Mouse (Mus musculus) midbrain, embryonic 13.5 days (tissue): Measurements from ENCODE around the gene Fam219b. TPM values are rescaled to one million over a fixed set of nuclear protein-coding genes. Genes with fewer than 3 reads are reported as not detected.

Experiments used
- ATAC-seq: fragments of 200-750 bp; cut with Nextera tagmentation; 2 replicates; pipeline ENCODE4 v1.8.0; 2017; ENCODE audit warnings: mild to moderate bottlenecking, moderate TSS enrichment, moderate library complexity
- H3K27ac ChIP-seq: fragments of 300-500 bp; sonication (generic); 2 replicates; pipeline ENCODE4 v1.5.1; 2015; ENCODE audit warnings: inconsistent platforms, mild to moderate bottlenecking, moderate library complexity
- H3K27me3 ChIP-seq: fragments of 300-500 bp; sonication (generic); 2 replicates; pipeline ENCODE4 v1.6.1; 2015; ENCODE audit warnings: mild to moderate bottlenecking, inconsistent platforms
- H3K36me3 ChIP-seq: fragments of 300-500 bp; sonication (generic); 2 replicates; pipeline ENCODE4 v1.6.1; 2015; ENCODE audit warnings: mild to moderate bottlenecking, inconsistent platforms
- H3K4me1 ChIP-seq: fragments of 300-500 bp; sonication (generic); replicated peaks from 2 replicates; pipeline ENCODE4 v1.6.1; 2015; ENCODE audit warnings: inconsistent platforms
- H3K4me2 ChIP-seq: fragments of 300-500 bp; sonication (generic); replicated peaks from 2 replicates; pipeline ENCODE4 v1.6.1; 2015; ENCODE audit warnings: moderate library complexity, mild to moderate bottlenecking, inconsistent platforms
- H3K4me3 ChIP-seq: fragments of 300-500 bp; sonication (generic); replicated peaks from 2 replicates; pipeline ENCODE4 v1.5.1; 2015; ENCODE audit warnings: mild to moderate bottlenecking, inconsistent platforms
- H3K9ac ChIP-seq: fragments of 300-500 bp; sonication (generic); replicated peaks from 2 replicates; pipeline ENCODE4 v1.6.1; 2015; ENCODE audit warnings: mild to moderate bottlenecking, inconsistent platforms
- H3K9me3 ChIP-seq: fragments of 300-500 bp; sonication (generic); 2 replicates; pipeline ENCODE4 v1.6.1; 2016; ENCODE audit warnings: mild to moderate bottlenecking, inconsistent platforms
- WGBS: fragments of 180-500 bp; shearing (Covaris S2); methylation state at CpG from one replicate; pipeline ENCODE4 v1.1.7; 2015; 5-methylcytosine and 5-hydroxymethylcytosine counted together
- polyA plus RNA-seq: library from polyadenylated mRNA; unstranded; fragments of >200 nt; fragmentation: Nextera tagmentation; extraction: Ambion mirVana; gene quantifications from 2 replicates; pipeline ENCODE4 v1.2.1, GENCODE M21; 2015

Fam219b gene
- polyA plus RNA-seq, 1 experiment from 2014 or later, result 24.2 TPM

GRCm38 (mm10) chr9:57536362-57536761 lies 966 bp upstream of the Fam219b start:
- no peaks in the 10 kb centered on the region for H3K27me3 ChIP-seq
- H3K4me3 ChIP-seq, result peak overlapping the region; percentile 72
- ATAC-seq, result no peak
- peaks cover 58% of the 10 kb centered on the region for H3K36me3 ChIP-seq
- peaks cover 21% of the 10 kb centered on the region for H3K4me1 ChIP-seq
- no peaks in the 10 kb centered on the region for H3K9me3 ChIP-seq
- 90% methylated on average over 5 of the region's 5 CpGs for WGBS
- no peak overlapping the region; the same call in 1 of the 2 replicates for H3K9ac ChIP-seq
- no peak overlapping the region for H3K27ac ChIP-seq
- peak overlapping the region; percentile 87 for H3K4me2 ChIP-seq

- peak overlapping the region; percentile 90 for H3K27ac ChIP-seq
- H3K36me3 ChIP-seq, result peaks cover 58% of the 10 kb centered on the region
- H3K4me1 ChIP-seq, result peaks cover 21% of the 10 kb centered on the region
- peak overlapping the region; percentile 72 for H3K4me3 ChIP-seq
- peak overlapping the region; percentile 86 for H3K9ac ChIP-seq
- peak; percentile 84 for ATAC-seq
- under 1% methylated on average over 24 of the region's 24 CpGs for whole genome bisulfite sequencing
- no peaks in the 10 kb centered on the region for H3K9me3 ChIP-seq
- peak overlapping the region; percentile 87 for H3K4me2 ChIP-seq
- H3K27me3 ChIP-seq, result no peaks in the 10 kb centered on the region
These were observed 427 bp downstream of the Fam219b start for GRCm38 (mm10) chr9:57537728-57538181.

- ATAC-seq, result no peak
- H3K4me2 ChIP-seq, result no peak overlapping the region
- 94% methylated on average over 2 of the region's 2 CpGs for WGBS
- no peak overlapping the region for H3K9ac ChIP-seq
- peaks cover 59% of the 10 kb centered on the region for H3K36me3 ChIP-seq
- H3K9me3 ChIP-seq, result no peaks in the 10 kb centered on the region
- H3K27ac ChIP-seq, result no peak overlapping the region
- no peak overlapping the region for H3K4me3 ChIP-seq
- peaks cover 21% of the 10 kb centered on the region for H3K4me1 ChIP-seq
- H3K27me3 ChIP-seq, result no peaks in the 10 kb centered on the region
These were observed 2.2 kb downstream of the Fam219b start for GRCm38 (mm10) chr9:57539550-57539949.

- Histone ChIP-seq H3K9ac (no peak overlapping the region), H3K36me3 (peaks cover 73% of the 10 kb centered on the region), H3K27ac (no peak overlapping the region), H3K4me2 (no peak overlapping the region), H3K4me1 (peaks cover 21% of the 10 kb centered on the region), H3K9me3 (no peaks in the 10 kb centered on the region), H3K4me3 (no peak overlapping the region), H3K27me3 (no peaks in the 10 kb centered on the region)
- 12% methylated on average over 1 of the region's 1 CpGs for WGBS
- ATAC-seq, result no peak
These were observed 4.0 kb downstream of the Fam219b start for GRCm38 (mm10) chr9:57541312-57541711.

- peaks cover 9% of the 10 kb centered on the region for H3K4me1 ChIP-seq
- H3K4me2 ChIP-seq, result no peak overlapping the region
- no peak overlapping the region for H3K4me3 ChIP-seq
- no peak overlapping the region for H3K9ac ChIP-seq
- no peak for ATAC-seq
- H3K9me3 ChIP-seq, result no peaks in the 10 kb centered on the region
- 79% methylated on average over 3 of the region's 3 CpGs for WGBS
- no peaks in the 10 kb centered on the region for H3K27me3 ChIP-seq
- H3K36me3 ChIP-seq, result peaks cover 96% of the 10 kb centered on the region
- H3K27ac ChIP-seq, result no peak overlapping the region
These were observed 6.6 kb downstream of the Fam219b start for GRCm38 (mm10) chr9:57543951-57544350.

GRCm38 (mm10) chr9:57547287-57547686 lies 10.0 kb downstream of the Fam219b start:
- no peak overlapping the region for H3K27ac ChIP-seq
- no peak overlapping the region for H3K9ac ChIP-seq
- H3K9me3 ChIP-seq, result no peaks in the 10 kb centered on the region
- H3K27me3 ChIP-seq, result no peaks in the 10 kb centered on the region
- H3K4me2 ChIP-seq, result no peak overlapping the region
- no peak overlapping the region for H3K4me3 ChIP-seq
- H3K36me3 ChIP-seq, result peaks cover 85% of the 10 kb centered on the region
- ATAC-seq, result no peak
- WGBS, result 93% methylated on average over 5 of the region's 5 CpGs
- H3K4me1 ChIP-seq, result peaks cover 18% of the 10 kb centered on the region

- no peak overlapping the region for H3K9ac ChIP-seq
- peaks cover 80% of the 10 kb centered on the region for H3K36me3 ChIP-seq
- H3K27me3 ChIP-seq, result no peaks in the 10 kb centered on the region
- no peaks in the 10 kb centered on the region for H3K9me3 ChIP-seq
- H3K4me1 ChIP-seq, result peaks cover 20% of the 10 kb centered on the region
- H3K27ac ChIP-seq, result no peak overlapping the region
- WGBS, result 92% methylated on average over 11 of the region's 11 CpGs
- no peak overlapping the region for H3K4me2 ChIP-seq
- ATAC-seq, result no peak
- H3K4me3 ChIP-seq, result no peak overlapping the region
These were observed 10.5 kb downstream of the Fam219b start for GRCm38 (mm10) chr9:57547869-57548268.

- 95% methylated on average over 4 of the region's 4 CpGs for whole genome bisulfite sequencing
These were observed 11.9 kb downstream of the Fam219b start for GRCm38 (mm10) chr9:57549186-57549585.

GRCm38 (mm10) chr9:57550126-57550862 lies 13.0 kb downstream of the Fam219b start:
- no peaks in the 10 kb centered on the region for H3K27me3 ChIP-seq
- H3K27ac ChIP-seq, result no peak overlapping the region
- no peak for ATAC-seq
- H3K4me1 ChIP-seq, result peaks cover 27% of the 10 kb centered on the region
- no peak overlapping the region for H3K4me2 ChIP-seq
- WGBS, result 91% methylated on average over 11 of the region's 11 CpGs
- no peak overlapping the region for H3K9ac ChIP-seq
- peaks cover 55% of the 10 kb centered on the region for H3K36me3 ChIP-seq
- no peak overlapping the region for H3K4me3 ChIP-seq
- no peaks in the 10 kb centered on the region for H3K9me3 ChIP-seq

More at GRCm38 (mm10) chr9:57549186-57549585, 11.9 kb downstream of the Fam219b start:
- Histone ChIP-seq H3K36me3 (peaks cover 66% of the 10 kb centered on the region), H3K27me3 (no peaks in the 10 kb centered on the region), H3K4me2 (no peak overlapping the region), H3K9me3 (no peaks in the 10 kb centered on the region), H3K4me3 (no peak overlapping the region), H3K4me1 (peaks cover 22% of the 10 kb centered on the region), H3K9ac (peak overlapping the region; percentile 5; the same call in 1 of the 2 replicates), H3K27ac (no peak overlapping the region)
- ATAC-seq, result no peak

GRCm38 (mm10) chr9:57552139-57552887 lies 15.0 kb downstream of the Fam219b start, which contains the start of gene Mpi:
Gene Mpi, minus strand, starts transcription at chr9:57552763.
- Histone ChIP-seq H3K9ac (peak within 1 kb of the TSS; percentile 81), H3K4me2 (peak within 1 kb of the TSS; percentile 90), H3K4me3 (peak within 1 kb of the TSS; percentile 65), H3K27me3 (no peaks in the 10 kb centered on the region), H3K36me3 (peaks cover 35% of the 10 kb centered on the region), H3K27ac (no peak within 1 kb of the TSS), H3K4me1 (peaks cover 27% of the 10 kb centered on the region), H3K9me3 (no peaks in the 10 kb centered on the region)
- ATAC-seq, result peak; percentile 79
- WGBS, result 1% methylated on average over 28 of the region's 28 CpGs

GRCm38 (mm10) chr9:57553119-57553518 lies 15.8 kb downstream of the Fam219b start:
- ATAC-seq, result peak; percentile 52
- no peaks in the 10 kb centered on the region for H3K9me3 ChIP-seq
- no peak overlapping the region for H3K4me2 ChIP-seq
- WGBS, result 73% methylated on average over 11 of the region's 11 CpGs
- H3K4me3 ChIP-seq, result no peak overlapping the region
- no peak overlapping the region for H3K27ac ChIP-seq
- H3K27me3 ChIP-seq, result no peaks in the 10 kb centered on the region
- peaks cover 27% of the 10 kb centered on the region for H3K36me3 ChIP-seq
- H3K9ac ChIP-seq, result no peak overlapping the region
- H3K4me1 ChIP-seq, result peaks cover 27% of the 10 kb centered on the region

- Histone ChIP-seq H3K9me3 (no peaks in the 10 kb centered on the region), H3K4me1 (peaks cover 22% of the 10 kb centered on the region), H3K9ac (no peak overlapping the region), H3K4me3 (no peak overlapping the region), H3K4me2 (no peak overlapping the region), H3K27ac (no peak overlapping the region), H3K27me3 (no peaks in the 10 kb centered on the region), H3K36me3 (peaks cover 11% of the 10 kb centered on the region)
- no peak for ATAC-seq
- WGBS, result 32% methylated on average over 3 of the region's 3 CpGs
These were observed 17.4 kb downstream of the Fam219b start for GRCm38 (mm10) chr9:57554753-57555152.
